Mouse (Mus musculus): ENCODE measurements around the gene Fpr2. TPM values are rescaled to one million over a fixed set of nuclear protein-coding genes. Genes with fewer than 3 reads are reported as not detected.

The Fpr2 gene
- polyA plus RNA-seq (2012; ENCODE audit: low replicate concordance), result 0.63 TPM in 1 of 2 replicates, not detected in the other

GRCm38 (mm10) chr17:17887774-17888248 lies at the start of gene Fpr2, which contains the start of gene Fpr3:
TSS of gene Fpr2 (plus strand) at chr17:17887824.
TSS of gene Fpr3 (plus strand) at chr17:17887852.

DNA sequence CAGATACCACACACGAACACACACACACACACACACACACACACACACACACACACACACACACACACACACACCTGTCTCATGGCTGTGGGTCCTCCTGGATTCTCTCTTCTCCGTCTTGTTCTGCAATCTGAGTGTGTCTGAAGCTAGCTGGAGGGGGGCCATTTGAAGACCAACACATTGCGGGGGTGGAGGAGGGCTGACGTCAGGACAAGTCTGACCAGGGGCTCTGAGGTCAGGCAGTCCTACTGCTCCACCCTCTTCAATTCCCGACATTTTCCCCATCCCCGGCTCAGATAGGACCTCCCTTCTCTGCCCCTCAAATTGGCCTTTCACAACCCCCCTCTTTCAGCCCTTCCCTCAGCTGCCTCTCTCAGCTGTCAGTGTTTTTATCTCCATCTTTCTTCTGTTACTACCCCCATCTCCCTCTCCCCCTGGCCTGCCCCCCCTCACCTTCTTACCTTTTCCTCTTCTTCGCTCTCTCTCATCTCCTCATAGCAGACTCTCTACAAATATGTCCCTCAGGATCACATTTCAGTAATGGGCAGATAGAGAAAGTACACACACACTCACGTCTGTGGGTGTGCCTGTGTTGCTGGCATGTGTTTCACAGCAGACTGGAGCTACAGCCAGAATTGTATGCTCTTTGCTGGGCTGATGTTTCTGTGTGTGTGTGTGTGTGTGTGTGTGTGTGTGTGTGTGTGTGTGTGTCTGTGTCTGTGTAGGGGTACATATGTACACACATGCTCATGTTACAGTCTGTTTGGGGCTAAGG lies 32.4 kb upstream of the Fpr2 start, which contains the start of gene Has1:
TSS of gene Has1 (minus strand) at position 142 of the 775 bp plus-strand sequence.

GRCm38 (mm10) chr17:17883840-17884239 lies 3.8 kb upstream of the Fpr2 start, which contains the start of gene Fpr1:
TSS of gene Fpr1 (minus strand) at chr17:17883940.

Other genes with a start within 250 kb of the Fpr2 start
- gene Vmn2r90, start 184.1 kb upstream of the Fpr2 start, polyA plus RNA-seq (2012; ENCODE audit: low replicate concordance), result 0.09 TPM in 1 of 2 replicates, not detected in the other
- gene Spaca6, start 60.7 kb upstream of the Fpr2 start, polyA plus RNA-seq (2012; ENCODE audit: low replicate concordance), result 2.0 and 3.0 TPM in 2 replicates
- gene Has1, start 32.6 kb upstream of the Fpr2 start, polyA plus RNA-seq (2012; ENCODE audit: low replicate concordance), result 0.16 TPM in 2 replicates
- not detected in 2 replicates for gene Fpr1, start 3.9 kb upstream of the Fpr2 start, polyA plus RNA-seq (2012; ENCODE audit: low replicate concordance)
- not detected in 2 replicates for gene Fpr3, start within 50 bp of the Fpr2 start, polyA plus RNA-seq (2012; ENCODE audit: low replicate concordance)
- not detected in 2 replicates for gene Fpr-rs4, start 133.9 kb downstream of the Fpr2 start, polyA plus RNA-seq (2012; ENCODE audit: low replicate concordance)
- gene Vmn2r124, start 161.6 kb downstream of the Fpr2 start, polyA plus RNA-seq (2012; ENCODE audit: low replicate concordance), result not detected in 2 replicates
- gene Vmn2r91, start 197.2 kb downstream of the Fpr2 start, polyA plus RNA-seq (2012; ENCODE audit: low replicate concordance), result not detected in 2 replicates